Mouse (Mus musculus) liver, embryonic 14.5 days (tissue): ENCODE results near the gene Hmga1.

ENCODE experiments used
- CTCF ChIP-seq: IDR thresholded peaks from 2 replicates; pipeline ENCODE4 v1.5.1; 2016; ENCODE audit warnings: antibody characterized with exemption, low read depth, control low read depth
- EP300 ChIP-seq: IDR thresholded peaks from 2 replicates; pipeline ENCODE4 v1.6.1; 2016; ENCODE audit warnings: antibody characterized with exemption, low read depth

DNA sequence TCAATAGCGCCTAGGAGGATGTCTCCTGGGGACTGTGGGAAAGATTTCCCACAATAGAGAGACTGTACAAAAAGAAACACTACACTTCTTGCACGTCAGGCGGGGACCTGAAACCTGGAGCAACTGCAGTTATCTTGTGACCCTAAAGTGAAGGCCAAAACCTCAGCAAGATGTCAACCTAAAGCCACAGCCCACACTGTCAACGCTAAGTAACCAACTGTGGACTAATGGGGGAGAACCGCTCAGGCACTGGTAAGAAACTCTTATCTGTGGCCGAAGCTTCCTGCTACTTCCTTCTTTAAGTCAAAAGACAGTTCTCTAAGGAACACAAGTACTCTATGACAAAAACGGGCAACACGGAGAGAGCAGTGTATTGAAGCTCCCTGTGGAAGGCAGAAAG, 31.9 kb downstream of the Hmga1 start:
- no peak for TF ChIP-seq CTCF
- TF ChIP-seq EP300 = no peak
